Mouse (Mus musculus) inflammation-experienced regulatory T-cells (primary cell): ENCODE results near the gene Fkrp. TPM values are rescaled to one million over a fixed set of nuclear protein-coding genes. Genes with fewer than 3 reads are reported as not detected.

Source experiments
- polyA plus RNA-seq, 2 experiments: library from polyadenylated mRNA; unstranded; fragments of 100-300 nt; shearing (Covaris generic); gene quantifications; one replicate each; pipeline ENCODE4 v1.2.1; 2017

Fkrp gene
- polyA plus RNA-seq = 10 to 100 TPM; 24.3 to 28.0 TPM

GRCm38 (mm10) chr7:16816475-16817122, at the start of gene Fkrp:
TSS of gene Fkrp (minus strand) at chr7:16816732.

GRCm38 (mm10) chr7:16842645-16843063, 26.1 kb upstream of the Fkrp start, which contains the start of gene Prkd2:
TSS of gene Prkd2 (plus strand) at chr7:16842902.

DNA sequence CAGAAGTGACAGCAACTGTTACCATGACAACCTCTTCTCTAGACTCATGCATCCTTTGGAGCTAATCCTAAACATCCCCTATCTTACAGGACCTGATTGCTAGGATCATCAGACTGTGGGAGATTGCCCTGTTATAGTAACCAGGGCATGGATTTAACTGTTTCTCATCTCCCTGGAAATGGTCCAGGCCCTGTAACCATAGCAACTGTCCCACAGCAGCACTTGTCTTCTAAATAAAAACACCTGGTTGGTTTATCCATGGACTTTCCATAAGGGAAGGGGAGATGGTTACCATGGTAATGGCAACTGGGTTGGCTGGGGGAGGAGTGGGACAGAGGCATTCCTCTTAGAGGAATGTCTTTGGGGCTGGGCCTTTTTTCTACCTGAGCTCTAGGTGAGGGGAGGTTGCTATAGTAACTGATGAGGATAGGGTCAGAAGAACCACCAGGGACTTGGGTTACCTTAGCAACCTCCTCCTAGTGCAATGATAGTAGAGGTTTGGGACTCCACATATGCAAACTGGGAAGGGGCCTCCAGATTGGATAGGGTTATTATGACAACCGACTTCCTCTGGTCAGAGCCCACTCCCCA, 1.1 kb downstream of the Fkrp start, which contains the start of gene Strn4:
TSS of gene Strn4 (plus strand) at position 539 of the 591 bp plus-strand sequence.

DNA sequence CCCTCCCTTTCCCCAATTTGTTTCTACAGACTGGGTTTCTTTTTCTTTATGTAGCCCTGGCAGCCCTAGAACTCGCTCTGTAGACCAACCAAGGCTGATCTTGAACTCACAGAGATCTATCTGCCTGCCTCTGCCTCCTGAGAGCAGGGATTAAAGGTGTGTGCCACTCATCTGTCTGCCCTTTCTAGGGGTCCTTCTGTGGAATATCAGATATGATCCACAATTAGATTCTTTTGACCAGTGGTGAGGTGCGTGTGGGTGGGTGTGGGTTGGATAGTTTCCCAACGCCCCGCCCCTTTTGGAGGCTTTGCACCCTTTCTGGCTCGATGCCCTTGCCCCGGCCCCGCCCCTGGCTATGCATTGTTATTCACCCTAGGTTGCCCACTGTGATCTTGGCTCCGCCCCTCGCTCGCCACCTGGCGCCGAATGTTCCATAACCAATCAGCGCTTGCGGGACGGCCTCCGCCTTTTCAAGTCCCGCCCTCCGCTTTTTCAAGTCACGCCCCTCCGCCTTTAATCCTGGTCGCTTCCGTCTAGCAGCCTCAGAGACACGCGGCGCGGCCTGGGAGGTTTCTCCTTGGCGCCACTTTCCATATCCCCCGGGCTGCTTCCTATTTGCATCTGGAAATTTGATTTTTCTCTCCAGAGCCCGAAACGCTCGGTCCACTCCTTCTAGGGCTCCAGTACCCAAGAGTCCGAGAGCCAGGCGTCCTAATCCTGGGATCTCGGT, 35.5 kb downstream of the Fkrp start, which contains the start of gene Slc1a5:
TSS of gene Slc1a5 (plus strand) at position 516 of the 730 bp plus-strand sequence.

Other genes starting within 250 kb of the Fkrp start
- 1 to 10 TPM; 4.6 to 5.1 TPM for gene Arhgap35, start 201.7 kb downstream of the Fkrp start, polyA plus RNA-seq
- 1 to 10 TPM in 1 of 2 experiments, under 1 TPM in 1; 0.60 to 1.8 TPM for gene Ceacam15, start 141.0 kb downstream of the Fkrp start, polyA plus RNA-seq
- gene Ceacam9, start 94.8 kb downstream of the Fkrp start, polyA plus RNA-seq = under 1 TPM in 1 of 2 experiments, not detected in 1; 0.22 TPM
- gene Ap2s1, start 78.3 kb downstream of the Fkrp start, polyA plus RNA-seq = 100 to 1,000 TPM; 133 to 165 TPM
- gene Slc1a5, start 35.4 kb downstream of the Fkrp start, polyA plus RNA-seq = 100 to 1,000 TPM; 334 to 412 TPM
- gene Strn4, start 843 bp downstream of the Fkrp start, polyA plus RNA-seq = 10 to 100 TPM; 68.2 to 82.5 TPM
- gene Prkd2, start 26.2 kb upstream of the Fkrp start, polyA plus RNA-seq = 100 to 1,000 TPM; 175 to 246 TPM
- gene Dact3, start 58.6 kb upstream of the Fkrp start, polyA plus RNA-seq = under 1 TPM in 1 of 2 experiments, not detected in 1; 0.42 TPM
- gene Gng8, start 75.1 kb upstream of the Fkrp start, polyA plus RNA-seq = not detected
- gene Ptgir, start 89.8 kb upstream of the Fkrp start, polyA plus RNA-seq = 10 to 100 TPM in 1 of 2 experiments, 1 to 10 TPM in 1; 7.2 to 27.8 TPM
- gene Calm3, start 107.4 kb upstream of the Fkrp start, polyA plus RNA-seq = 100 to 1,000 TPM; 107 to 138 TPM
- 1 to 10 TPM in 1 of 2 experiments, under 1 TPM in 1; 0.06 to 1.4 TPM for gene Pnmal2, start 128.0 kb upstream of the Fkrp start, polyA plus RNA-seq
- under 1 TPM in 1 of 2 experiments, not detected in 1; 0.36 TPM for gene Pnmal1, start 142.9 kb upstream of the Fkrp start, polyA plus RNA-seq
- 1 to 10 TPM; 2.3 to 2.7 TPM for gene Gm42372, start 166.4 kb upstream of the Fkrp start, polyA plus RNA-seq
- gene Ccdc8, start 176.0 kb upstream of the Fkrp start, polyA plus RNA-seq = under 1 TPM; 0.04 to 0.65 TPM
- gene Ppp5c, start 211.2 kb upstream of the Fkrp start, polyA plus RNA-seq = 100 to 1,000 TPM; 111 to 125 TPM
- gene Hif3a, start 245.7 kb upstream of the Fkrp start, polyA plus RNA-seq = 1 to 10 TPM in 1 of 2 experiments, under 1 TPM in 1; 0.24 to 2.0 TPM